Mouse (Mus musculus): Measurements from ENCODE around the gene Lgals3bp. TPM values are rescaled to one million over a fixed set of nuclear protein-coding genes. Genes with fewer than 3 reads are reported as not detected.

The Lgals3bp gene
- total RNA-seq, 1 experiment = 1.5 TPM

GRCm38 (mm10) chr11:118362501-118362900, 39.4 kb downstream of the Lgals3bp start:
- Histone ChIP-seq H3K9ac (ENCODE audit: insufficient read depth, low read depth, low read length, poor library complexity, severe bottlenecking) (no peak overlapping the region), H3K9me3 (ENCODE audit: control insufficient read depth, insufficient read depth, low read depth, low read length) (no peaks in the 10 kb centered on the region), H3K4me3 (ENCODE audit: insufficient read depth in 1 of 2, low read depth in 1 of 2, low read length in 2 of 2, poor library complexity in 1 of 2, severe bottlenecking in 1 of 2) (no peak overlapping the region), H3K4me1 (ENCODE audit: control insufficient read depth in 2 of 2, insufficient read depth in 2 of 2, low read length in 2 of 2, poor library complexity in 1 of 2) (peaks cover 1 to 15% of the 10 kb centered on the region in 2 experiments; a peak in 1 of 4 replicates), H3K27ac (ENCODE audit: insufficient read depth, low read depth, low read length, poor library complexity, severe bottlenecking) (no peak overlapping the region), H3K36me3 (ENCODE audit: control insufficient read depth, insufficient read depth, low read length, poor library complexity, severe bottlenecking) (no peaks in the 10 kb centered on the region)
- no peak for TF ChIP-seq MAFK (IDR thresholded peaks at IDR 0.05; ENCODE audit: insufficient read depth, low read depth, low read length)
- TF ChIP-seq ZNF384 (IDR thresholded peaks at IDR 0.05; ENCODE audit: low read depth, low read length) = no peak
- TF ChIP-seq ZC3H11A (IDR thresholded peaks at IDR 0.05; ENCODE audit: borderline replicate concordance, low read depth, low read length) = no peak
- TF ChIP-seq HCFC1 (IDR thresholded peaks at IDR 0.05; ENCODE audit: borderline replicate concordance, insufficient read depth, low read length) = no peak
- no peak for TF ChIP-seq CHD2 (IDR thresholded peaks at IDR 0.05; ENCODE audit: low read depth, low read length)
- DNase-seq (ENCODE audit: low read depth, low spot score) = no peak
- in situ Hi-C loops (cut with MboI; ENCODE audit: low sequenced_read_pairs in 2 of 2, unreplicated experiment in 2 of 2) = no loop called here

DNA sequence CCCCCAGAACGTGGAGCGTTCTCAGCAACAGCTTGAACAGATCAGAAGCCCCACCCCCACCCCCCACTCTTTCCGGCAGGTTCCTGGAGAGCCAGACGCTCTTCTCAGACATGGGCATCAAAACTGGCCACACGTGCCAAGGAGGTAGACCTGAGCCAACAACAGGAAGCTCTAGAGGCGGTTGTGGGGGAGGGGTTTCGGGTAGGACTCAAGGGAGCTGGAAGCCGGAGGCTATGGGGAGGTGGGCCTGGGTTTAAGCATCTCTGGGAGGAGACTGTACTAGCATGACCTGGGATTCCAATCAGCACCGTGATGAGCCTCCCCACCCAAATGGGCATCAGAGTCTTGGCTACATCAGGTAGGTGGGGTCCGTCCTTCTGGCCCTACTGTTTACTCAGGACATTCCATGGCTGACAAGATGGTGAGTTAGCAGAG, 41.0 kb downstream of the Lgals3bp start:
- no peak for DNase-seq (ENCODE audit: low read depth, low spot score)
- no peak overlapping the region for H3K4me3 ChIP-seq (ENCODE audit: insufficient read depth in 1 of 2, low read depth in 1 of 2, low read length in 2 of 2, poor library complexity in 1 of 2, severe bottlenecking in 1 of 2)
- H3K9me3 ChIP-seq (ENCODE audit: control insufficient read depth, insufficient read depth, low read depth, low read length) = no peaks in the 10 kb centered on the region
- H3K9ac ChIP-seq (ENCODE audit: insufficient read depth, low read depth, low read length, poor library complexity, severe bottlenecking) = no peak overlapping the region
- H3K4me1 ChIP-seq (ENCODE audit: control insufficient read depth in 2 of 2, insufficient read depth in 2 of 2, low read length in 2 of 2, poor library complexity in 1 of 2) = peaks cover 1 to 14% of the 10 kb centered on the region in 2 experiments; a peak in 1 of 4 replicates
- in situ Hi-C loops (cut with MboI; ENCODE audit: low sequenced_read_pairs in 2 of 2, unreplicated experiment in 2 of 2) = no loop called here
- H3K27ac ChIP-seq (ENCODE audit: insufficient read depth, low read depth, low read length, poor library complexity, severe bottlenecking) = no peak overlapping the region
- TF ChIP-seq ZC3H11A (IDR thresholded peaks at IDR 0.05; ENCODE audit: borderline replicate concordance, low read depth, low read length) = no peak
- no peak for TF ChIP-seq HCFC1 (IDR thresholded peaks at IDR 0.05; ENCODE audit: borderline replicate concordance, insufficient read depth, low read length)
- TF ChIP-seq ZNF384 (IDR thresholded peaks at IDR 0.05; ENCODE audit: low read depth, low read length) = no peak
- no peak for TF ChIP-seq CHD2 (IDR thresholded peaks at IDR 0.05; ENCODE audit: low read depth, low read length)
- no peak for TF ChIP-seq MAFK (IDR thresholded peaks at IDR 0.05; ENCODE audit: insufficient read depth, low read depth, low read length)
- no peaks in the 10 kb centered on the region for H3K36me3 ChIP-seq (ENCODE audit: control insufficient read depth, insufficient read depth, low read length, poor library complexity, severe bottlenecking)

GRCm38 (mm10) chr11:118360491-118360890, 41.4 kb downstream of the Lgals3bp start:
- Histone ChIP-seq H3K36me3 (ENCODE audit: control insufficient read depth, insufficient read depth, low read length, poor library complexity, severe bottlenecking) (no peaks in the 10 kb centered on the region), H3K4me1 (ENCODE audit: control insufficient read depth in 2 of 2, insufficient read depth in 2 of 2, low read length in 2 of 2, poor library complexity in 1 of 2) (peaks cover 2 to 18% of the 10 kb centered on the region in 2 experiments; a peak in 2 of 4 replicates), H3K27ac (ENCODE audit: insufficient read depth, low read depth, low read length, poor library complexity, severe bottlenecking) (no peak overlapping the region), H3K9me3 (ENCODE audit: control insufficient read depth, insufficient read depth, low read depth, low read length) (no peaks in the 10 kb centered on the region), H3K4me3 (ENCODE audit: insufficient read depth in 1 of 2, low read depth in 1 of 2, low read length in 2 of 2, poor library complexity in 1 of 2, severe bottlenecking in 1 of 2) (no peak overlapping the region), H3K9ac (ENCODE audit: insufficient read depth, low read depth, low read length, poor library complexity, severe bottlenecking) (no peak overlapping the region)
- in situ Hi-C loops (cut with MboI; ENCODE audit: low sequenced_read_pairs in 2 of 2, unreplicated experiment in 2 of 2) = no loop called here
- no peak for DNase-seq (ENCODE audit: low read depth, low spot score)
- TF ChIP-seq HCFC1 (IDR thresholded peaks at IDR 0.05; ENCODE audit: borderline replicate concordance, insufficient read depth, low read length) (no peak), ZNF384 (IDR thresholded peaks at IDR 0.05; ENCODE audit: low read depth, low read length) (no peak), CHD2 (IDR thresholded peaks at IDR 0.05; ENCODE audit: low read depth, low read length) (no peak), ZC3H11A (IDR thresholded peaks at IDR 0.05; ENCODE audit: borderline replicate concordance, low read depth, low read length) (no peak), MAFK (IDR thresholded peaks at IDR 0.05; ENCODE audit: insufficient read depth, low read depth, low read length) (no peak)

GRCm38 (mm10) chr11:118355640-118356039, 46.3 kb downstream of the Lgals3bp start, which contains the start of gene Timp2:
Timp2 (minus strand) TSS chr11:118355740.
- in situ Hi-C loops (cut with MboI; ENCODE audit: low sequenced_read_pairs in 2 of 2, unreplicated experiment in 2 of 2) = no loop called here
- no peak within 1 kb of the TSS for H3K27ac ChIP-seq (ENCODE audit: insufficient read depth, low read depth, low read length, poor library complexity, severe bottlenecking)
- no peaks in the 10 kb centered on the region for H3K9me3 ChIP-seq (ENCODE audit: control insufficient read depth, insufficient read depth, low read depth, low read length)

More at GRCm38 (mm10) chr11:118355640-118356039, 46.3 kb downstream of the Lgals3bp start, which contains the start of gene Timp2:
- Histone ChIP-seq H3K4me3 (ENCODE audit: insufficient read depth in 1 of 2, low read depth in 1 of 2, low read length in 2 of 2, poor library complexity in 1 of 2, severe bottlenecking in 1 of 2) (peak within 1 kb of the TSS; percentile 86 to 87), H3K4me1 (ENCODE audit: control insufficient read depth in 2 of 2, insufficient read depth in 2 of 2, low read length in 2 of 2, poor library complexity in 1 of 2) (peaks cover 2 to 10% of the 10 kb centered on the region in 2 experiments; a peak in 2 of 4 replicates), H3K9ac (ENCODE audit: insufficient read depth, low read depth, low read length, poor library complexity, severe bottlenecking) (peak within 1 kb of the TSS; percentile 79), H3K36me3 (ENCODE audit: control insufficient read depth, insufficient read depth, low read length, poor library complexity, severe bottlenecking) (no peaks in the 10 kb centered on the region)
- no peak for TF ChIP-seq HCFC1 (IDR thresholded peaks at IDR 0.05; ENCODE audit: borderline replicate concordance, insufficient read depth, low read length)
- TF ChIP-seq ZNF384 (IDR thresholded peaks at IDR 0.05; ENCODE audit: low read depth, low read length) = no peak
- TF ChIP-seq MAFK (IDR thresholded peaks at IDR 0.05; ENCODE audit: insufficient read depth, low read depth, low read length) = no peak
- TF ChIP-seq ZC3H11A (IDR thresholded peaks at IDR 0.05; ENCODE audit: borderline replicate concordance, low read depth, low read length) = no peak
- TF ChIP-seq CHD2 (IDR thresholded peaks at IDR 0.05; ENCODE audit: low read depth, low read length) = no peak
- DNase-seq (ENCODE audit: low read depth, low spot score) = no peak

Measured in ES-E14 (cell line).